Mouse (Mus musculus): ENCODE results near the gene Slc44a3.

The Slc44a3 gene

GRCm38 (mm10) chr3:121493997-121494421, 38.2 kb downstream of the Slc44a3 start:
- DNase-seq (ENCODE audit: low read depth, low spot score): peak; percentile 33

GRCm38 (mm10) chr3:121492026-121492425, 40.2 kb downstream of the Slc44a3 start:
- no peak for DNase-seq (ENCODE audit: low read depth, low spot score)
- H3K27me3 ChIP-seq (ENCODE audit: control insufficient read depth, insufficient read depth, low read length, poor library complexity, severe bottlenecking): no peaks in the 10 kb centered on the region
- H3K36me3 ChIP-seq (ENCODE audit: control insufficient read depth, insufficient read depth, low read length, poor library complexity, severe bottlenecking): no peaks in the 10 kb centered on the region

More at GRCm38 (mm10) chr3:121493997-121494421, 38.2 kb downstream of the Slc44a3 start:
- Histone ChIP-seq H3K36me3 (ENCODE audit: control insufficient read depth, insufficient read depth, low read length, poor library complexity, severe bottlenecking) (no peaks in the 10 kb centered on the region), H3K27me3 (ENCODE audit: control insufficient read depth, insufficient read depth, low read length, poor library complexity, severe bottlenecking) (no peaks in the 10 kb centered on the region)

GRCm38 (mm10) chr3:121490941-121491340, 41.3 kb downstream of the Slc44a3 start:
- no peaks in the 10 kb centered on the region for H3K36me3 ChIP-seq (ENCODE audit: control insufficient read depth, insufficient read depth, low read length, poor library complexity, severe bottlenecking)
- DNase-seq (ENCODE audit: low read depth, low spot score): no peak
- no peaks in the 10 kb centered on the region for H3K27me3 ChIP-seq (ENCODE audit: control insufficient read depth, insufficient read depth, low read length, poor library complexity, severe bottlenecking)

- Histone ChIP-seq H3K27me3 (ENCODE audit: control insufficient read depth, insufficient read depth, low read length, poor library complexity, severe bottlenecking) (no peaks in the 10 kb centered on the region), H3K36me3 (ENCODE audit: control insufficient read depth, insufficient read depth, low read length, poor library complexity, severe bottlenecking) (no peaks in the 10 kb centered on the region)
- no peak for DNase-seq (ENCODE audit: low read depth, low spot score)
These were observed 42.6 kb downstream of the Slc44a3 start for GRCm38 (mm10) chr3:121489462-121490118.

GRCm38 (mm10) chr3:121485201-121485600, 47.0 kb downstream of the Slc44a3 start:
- no peaks in the 10 kb centered on the region for H3K27me3 ChIP-seq (ENCODE audit: control insufficient read depth, insufficient read depth, low read length, poor library complexity, severe bottlenecking)
- no peak for DNase-seq (ENCODE audit: low read depth, low spot score)
- H3K36me3 ChIP-seq (ENCODE audit: control insufficient read depth, insufficient read depth, low read length, poor library complexity, severe bottlenecking): no peaks in the 10 kb centered on the region

GRCm38 (mm10) chr3:121483266-121484161, 48.7 kb downstream of the Slc44a3 start:
- DNase-seq (ENCODE audit: low read depth, low spot score): no peak
- Histone ChIP-seq H3K27me3 (ENCODE audit: control insufficient read depth, insufficient read depth, low read length, poor library complexity, severe bottlenecking) (no peaks in the 10 kb centered on the region), H3K36me3 (ENCODE audit: control insufficient read depth, insufficient read depth, low read length, poor library complexity, severe bottlenecking) (no peaks in the 10 kb centered on the region)

GRCm38 (mm10) chr3:121481564-121481963, 50.6 kb downstream of the Slc44a3 start:
- Histone ChIP-seq H3K36me3 (ENCODE audit: control insufficient read depth, insufficient read depth, low read length, poor library complexity, severe bottlenecking) (no peaks in the 10 kb centered on the region), H3K27me3 (ENCODE audit: control insufficient read depth, insufficient read depth, low read length, poor library complexity, severe bottlenecking) (no peaks in the 10 kb centered on the region)
- DNase-seq (ENCODE audit: low read depth, low spot score): no peak

- Histone ChIP-seq H3K36me3 (ENCODE audit: control insufficient read depth, insufficient read depth, low read length, poor library complexity, severe bottlenecking) (no peaks in the 10 kb centered on the region), H3K27me3 (ENCODE audit: control insufficient read depth, insufficient read depth, low read length, poor library complexity, severe bottlenecking) (no peaks in the 10 kb centered on the region)
- no peak for DNase-seq (ENCODE audit: low read depth, low spot score)
These were observed 51.2 kb downstream of the Slc44a3 start for GRCm38 (mm10) chr3:121480961-121481436.

- DNase-seq (ENCODE audit: low read depth, low spot score): no peak
- Histone ChIP-seq H3K36me3 (ENCODE audit: control insufficient read depth, insufficient read depth, low read length, poor library complexity, severe bottlenecking) (no peaks in the 10 kb centered on the region), H3K27me3 (ENCODE audit: control insufficient read depth, insufficient read depth, low read length, poor library complexity, severe bottlenecking) (no peaks in the 10 kb centered on the region)
These were observed 51.9 kb downstream of the Slc44a3 start for GRCm38 (mm10) chr3:121480030-121480960.

- DNase-seq (ENCODE audit: low read depth, low spot score): peak; percentile 43
- H3K36me3 ChIP-seq (ENCODE audit: control insufficient read depth, insufficient read depth, low read length, poor library complexity, severe bottlenecking): no peaks in the 10 kb centered on the region
- no peaks in the 10 kb centered on the region for H3K27me3 ChIP-seq (ENCODE audit: control insufficient read depth, insufficient read depth, low read length, poor library complexity, severe bottlenecking)
These were observed 57.5 kb downstream of the Slc44a3 start for GRCm38 (mm10) chr3:121474738-121475137.

GRCm38 (mm10) chr3:121471703-121472102, 60.5 kb downstream of the Slc44a3 start:
- H3K36me3 ChIP-seq (ENCODE audit: control insufficient read depth, insufficient read depth, low read length, poor library complexity, severe bottlenecking): no peaks in the 10 kb centered on the region
- H3K27me3 ChIP-seq (ENCODE audit: control insufficient read depth, insufficient read depth, low read length, poor library complexity, severe bottlenecking): no peaks in the 10 kb centered on the region
- DNase-seq (ENCODE audit: low read depth, low spot score): no peak

GRCm38 (mm10) chr3:121469185-121469975, 62.8 kb downstream of the Slc44a3 start:
- no peaks in the 10 kb centered on the region for H3K27me3 ChIP-seq (ENCODE audit: control insufficient read depth, insufficient read depth, low read length, poor library complexity, severe bottlenecking)
- DNase-seq (ENCODE audit: low read depth, low spot score): no peak
- H3K36me3 ChIP-seq (ENCODE audit: control insufficient read depth, insufficient read depth, low read length, poor library complexity, severe bottlenecking): no peaks in the 10 kb centered on the region

- no peaks in the 10 kb centered on the region for H3K36me3 ChIP-seq (ENCODE audit: control insufficient read depth, insufficient read depth, low read length, poor library complexity, severe bottlenecking)
- H3K27me3 ChIP-seq (ENCODE audit: control insufficient read depth, insufficient read depth, low read length, poor library complexity, severe bottlenecking): no peaks in the 10 kb centered on the region
- DNase-seq (ENCODE audit: low read depth, low spot score): no peak
These were observed 64.1 kb downstream of the Slc44a3 start for GRCm38 (mm10) chr3:121468136-121468535.

- peak; percentile 57 for DNase-seq (ENCODE audit: low read depth, low spot score)
- H3K27me3 ChIP-seq (ENCODE audit: control insufficient read depth, insufficient read depth, low read length, poor library complexity, severe bottlenecking): no peaks in the 10 kb centered on the region
- no peaks in the 10 kb centered on the region for H3K36me3 ChIP-seq (ENCODE audit: control insufficient read depth, insufficient read depth, low read length, poor library complexity, severe bottlenecking)
These were observed 65.1 kb downstream of the Slc44a3 start for GRCm38 (mm10) chr3:121467094-121467552.
